Mouse (Mus musculus) layer of hippocampus, adult 9-10 months (tissue): ENCODE data around the gene Mdh1.
"Not testable (repeated sequence)": the region's sequence is repeated elsewhere in the genome, so short reads cannot be mapped to it uniquely, and the experiment has no call there.

ENCODE experiments used
- DNase-seq: peaks from one replicate; pipeline ENCODE4 v3.0.0; 2022; ENCODE audit warnings: low spot score

Gene Mdh1

GRCm38 (mm10) chr11:21545021-21545420 lies 27.1 kb downstream of the Mdh1 start:
- peak; percentile 50 for DNase-seq

DNA sequence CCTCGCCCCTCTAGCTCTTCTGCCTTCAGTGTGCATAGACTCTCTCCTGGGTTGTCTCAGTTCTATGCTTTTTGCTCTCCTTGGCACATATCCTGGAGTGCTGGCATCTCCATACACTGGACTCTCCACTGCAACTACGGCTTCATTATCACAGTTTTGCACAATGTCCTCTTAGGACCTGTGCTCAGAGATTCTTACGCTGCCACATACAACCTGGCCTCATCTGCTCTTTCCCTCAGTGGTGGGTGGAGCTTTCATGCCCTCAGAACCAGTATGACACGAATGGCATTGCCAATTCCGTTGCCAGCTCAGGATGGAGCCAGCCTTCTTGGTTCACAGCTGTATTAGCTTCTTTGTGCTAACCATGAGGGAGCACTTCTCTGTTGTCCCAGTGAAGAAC lies 29.4 kb downstream of the Mdh1 start:
- DNase-seq: no peak

- DNase-seq: no peak
Measured at GRCm38 (mm10) chr11:21540622-21541021, 31.5 kb downstream of the Mdh1 start.

DNA sequence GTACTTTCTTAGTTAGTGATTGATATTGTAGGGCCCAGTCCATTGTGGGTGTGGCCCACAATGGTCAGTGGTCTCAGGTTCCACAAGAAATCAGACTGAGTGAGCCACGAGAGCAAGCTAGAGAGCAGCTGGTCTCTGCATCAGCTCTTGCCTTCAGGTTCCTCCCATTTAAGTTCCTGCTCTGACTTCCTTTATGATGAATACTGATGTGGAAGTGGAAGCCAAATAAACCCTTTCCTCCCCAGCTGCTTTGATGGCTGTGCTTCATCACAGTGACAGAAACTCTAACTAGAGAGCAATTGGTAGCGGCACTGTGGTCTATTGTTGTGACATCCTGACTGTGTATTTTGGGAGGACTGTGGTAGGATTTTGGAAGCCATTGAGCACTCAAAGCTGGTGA lies 32.1 kb downstream of the Mdh1 start:
- DNase-seq: no peak

DNA sequence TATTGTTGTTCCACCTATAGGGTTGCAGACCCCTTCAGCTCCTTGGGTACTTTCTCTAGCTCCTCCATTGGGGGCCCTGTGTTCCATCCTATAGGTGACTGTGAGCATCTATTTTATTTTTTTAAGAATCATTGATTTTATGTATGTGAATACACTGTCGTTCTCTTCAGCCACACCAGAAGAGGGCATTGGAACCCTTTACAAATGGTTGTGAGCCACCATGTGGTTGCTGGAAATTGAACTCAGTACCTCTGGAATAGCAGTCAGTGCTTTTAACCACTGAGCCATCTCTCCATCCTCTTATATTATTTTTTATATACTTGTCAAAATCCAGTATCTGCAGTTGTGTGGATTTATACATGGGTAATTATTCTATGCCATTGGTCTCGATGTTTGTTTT lies 41.3 kb downstream of the Mdh1 start:
- DNase-seq: not testable (repeated sequence)

DNA sequence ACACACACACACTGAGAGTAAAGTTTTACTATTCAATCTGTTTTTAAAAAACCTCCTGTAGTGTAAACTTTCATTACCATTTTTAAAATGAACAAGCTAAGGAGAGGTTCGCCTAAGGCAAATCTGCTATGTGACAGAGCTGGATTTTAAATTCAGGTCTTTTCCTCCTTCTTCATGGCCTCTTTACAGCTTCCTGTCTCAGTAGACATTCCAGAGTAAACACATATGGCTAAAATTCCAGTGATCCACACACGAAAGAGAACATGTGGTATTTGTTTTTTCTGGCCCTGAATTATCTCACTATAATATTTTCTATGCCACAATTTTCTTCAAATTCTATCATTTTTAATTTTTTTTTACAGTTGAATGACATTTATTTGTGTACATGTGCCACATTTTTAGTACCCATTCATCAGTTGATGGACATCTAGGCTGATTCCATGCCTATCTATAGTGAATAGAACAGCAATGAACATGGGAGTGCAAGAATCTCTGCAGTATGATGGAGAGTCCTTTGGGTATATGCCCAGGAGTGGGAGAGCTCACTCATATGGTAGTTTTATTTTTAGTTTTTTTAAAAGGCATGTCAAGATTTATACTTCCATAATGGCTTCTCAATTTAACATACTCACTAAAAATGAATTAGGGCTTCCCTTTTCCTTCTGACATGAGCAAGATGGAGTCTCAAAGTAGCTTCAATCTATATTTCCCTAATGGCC lies 43.3 kb downstream of the Mdh1 start:
- no peak for DNase-seq

DNA sequence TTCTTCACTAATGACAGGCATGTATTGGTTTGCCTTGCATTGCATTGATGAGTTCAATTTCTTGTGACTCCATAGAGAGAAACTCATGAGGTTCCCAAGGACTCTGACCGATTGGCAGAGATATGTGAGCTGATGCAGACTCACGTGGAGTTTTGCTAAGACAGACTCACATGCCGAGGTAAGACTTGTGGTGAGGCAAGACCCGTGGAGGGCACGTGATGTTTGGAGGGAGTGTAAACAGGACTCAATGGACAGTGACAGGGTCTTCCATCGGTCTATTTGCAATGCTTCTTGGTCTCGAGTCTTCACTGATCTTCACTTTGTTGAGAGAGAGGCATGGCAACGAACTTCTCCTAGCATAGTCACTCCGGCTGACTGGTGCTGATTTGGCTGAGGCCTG lies 54.4 kb downstream of the Mdh1 start:
- DNase-seq: no peak

GRCm38 (mm10) chr11:21516396-21516795 lies 55.8 kb downstream of the Mdh1 start:
- not testable (repeated sequence) for DNase-seq

GRCm38 (mm10) chr11:21510577-21510976 lies 61.6 kb downstream of the Mdh1 start:
- not testable (repeated sequence) for DNase-seq

DNA sequence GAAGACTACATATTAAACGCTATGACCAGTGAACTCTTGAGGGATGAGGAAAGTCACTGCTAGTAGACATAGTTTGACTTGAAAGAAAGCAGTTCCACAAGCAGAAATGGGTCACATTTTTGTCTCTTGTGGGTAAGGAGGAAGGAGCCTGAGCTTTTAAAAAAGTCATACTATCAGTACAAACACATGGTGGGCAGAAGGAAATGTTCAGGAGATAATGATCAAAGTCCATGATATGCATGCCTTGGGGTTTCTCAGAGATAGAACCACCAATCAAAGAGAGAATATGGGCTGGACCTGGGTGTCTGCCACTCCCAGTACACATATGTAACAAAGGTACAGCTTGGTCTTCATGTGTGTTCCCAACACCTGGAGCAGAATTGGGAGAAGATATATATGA lies 63.5 kb downstream of the Mdh1 start:
- DNase-seq: not testable (repeated sequence)

DNA sequence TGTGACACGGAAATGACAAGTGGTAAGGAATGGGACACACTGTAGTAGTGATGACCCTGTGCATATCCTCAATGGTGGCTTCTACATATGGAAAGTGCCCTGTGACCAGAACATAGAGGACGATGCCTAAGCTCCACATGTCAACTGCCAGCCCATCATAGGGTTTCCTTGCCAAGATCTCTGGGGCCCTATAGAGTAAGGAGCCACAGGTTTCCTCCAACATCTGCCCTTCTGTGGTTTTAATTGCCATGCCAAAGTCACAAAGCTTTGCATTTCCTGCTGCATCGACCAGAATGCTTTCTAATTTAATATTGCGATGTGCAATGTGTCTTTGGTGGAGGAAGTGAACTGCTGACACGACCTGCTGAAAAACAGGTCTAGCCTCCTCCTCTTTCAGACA lies 65.1 kb downstream of the Mdh1 start:
- not testable (repeated sequence) for DNase-seq
